Mouse (Mus musculus) ES-Bruce4 (cell line): ENCODE measurements around the gene Sec14l1. TPM values are rescaled to one million over a fixed set of nuclear protein-coding genes. Genes with fewer than 3 reads are reported as not detected.

Source experiments
- H3K27ac ChIP-seq: 2 replicates; pipeline ENCODE4 v1.5.1; 2012; ENCODE audit warnings: low read length, inconsistent platforms; ENCODE audit not compliant: insufficient read depth
- H3K27me3 ChIP-seq: 2 replicates; pipeline ENCODE4 v1.6.1; 2012; ENCODE audit warnings: mild to moderate bottlenecking, low read length, inconsistent platforms; ENCODE audit not compliant: control insufficient read depth, poor library complexity, insufficient read depth, severe bottlenecking
- H3K36me3 ChIP-seq: 2 replicates; pipeline ENCODE4 v1.6.1; 2012; ENCODE audit warnings: inconsistent platforms, mild to moderate bottlenecking, low read length, moderate library complexity; ENCODE audit not compliant: control insufficient read depth, poor library complexity, insufficient read depth, severe bottlenecking
- H3K4me1 ChIP-seq: one replicate; pipeline ENCODE4 v1.8.1; 2011; ENCODE audit warnings: low read length; ENCODE audit not compliant: control insufficient read depth, insufficient read depth
- H3K4me3 ChIP-seq: 2 replicates; pipeline ENCODE4 v1.5.1; 2011; ENCODE audit warnings: low read depth, mild to moderate bottlenecking, low read length
- H3K9ac ChIP-seq: 2 replicates; pipeline ENCODE4 v1.6.1; 2012; ENCODE audit warnings: low read depth, mild to moderate bottlenecking, inconsistent platforms; ENCODE audit not compliant: poor library complexity, severe bottlenecking
- H3K9me3 ChIP-seq: replicated peaks from 2 replicates; pipeline ENCODE4 v1.6.1; 2012; ENCODE audit warnings: mild to moderate bottlenecking, low read length, inconsistent platforms; ENCODE audit not compliant: control insufficient read depth, poor library complexity, insufficient read depth, severe bottlenecking
- CTCF ChIP-seq: IDR thresholded peaks from one replicate; pipeline ENCODE4 v1.8.1; 2011; ENCODE audit warnings: low read depth, low read length
- EP300 ChIP-seq: IDR thresholded peaks from 2 replicates; pipeline ENCODE4 v1.6.1; 2011; ENCODE audit warnings: low read depth, low read length; ENCODE audit not compliant: insufficient read depth
- POLR2A ChIP-seq: IDR thresholded peaks from one replicate; pipeline ENCODE4 v1.8.1; 2011; ENCODE audit warnings: low read length; ENCODE audit not compliant: insufficient read depth
- polyA plus RNA-seq: library from polyadenylated mRNA; stranded (reverse); fragments of >200 nt; gene quantifications from 2 replicates; pipeline ENCODE4 v1.2.4, GENCODE M21; 2011; ENCODE audit warnings: low read depth; ENCODE audit not compliant: missing spikeins, insufficient read depth, insufficient read length

The Sec14l1 gene
- polyA plus RNA-seq, 1 experiment = 77.7 TPM

- Histone ChIP-seq H3K27ac (no peak overlapping the region), H3K36me3 (no peaks in the 10 kb centered on the region), H3K9me3 (no peaks in the 10 kb centered on the region), H3K27me3 (no peaks in the 10 kb centered on the region), H3K4me3 (no peak overlapping the region), H3K9ac (0 out of 2 replicates have a peak overlapping the region, but pooled peaks have one; percentile 14), H3K4me1 (peaks cover 5% of the 10 kb centered on the region)
- TF ChIP-seq EP300 (0 out of 2 replicates have a peak, but pooled peaks have one; percentile 12), POLR2A (no peak), CTCF (peak; percentile 97)
These were observed 42.8 kb upstream of the Sec14l1 start for GRCm38 (mm10) chr11:117072128-117072527.

GRCm38 (mm10) chr11:117073426-117073825, 41.5 kb upstream of the Sec14l1 start:
- H3K4me3 ChIP-seq = no peak overlapping the region
- no peak overlapping the region for H3K27ac ChIP-seq
- no peaks in the 10 kb centered on the region for H3K9me3 ChIP-seq
- H3K27me3 ChIP-seq = no peaks in the 10 kb centered on the region
- H3K36me3 ChIP-seq = peaks cover 10% of the 10 kb centered on the region
- no peak overlapping the region for H3K9ac ChIP-seq
- H3K4me1 ChIP-seq = peaks cover 5% of the 10 kb centered on the region
- TF ChIP-seq CTCF = peak; percentile 59
- TF ChIP-seq POLR2A = no peak
- TF ChIP-seq EP300 = no peak

- peak overlapping the region; percentile 95 for H3K9ac ChIP-seq
These were observed 38.3 kb upstream of the Sec14l1 start for GRCm38 (mm10) chr11:117076576-117077196.

GRCm38 (mm10) chr11:117077227-117077626, 37.7 kb upstream of the Sec14l1 start:
- Histone ChIP-seq H3K36me3 (peaks cover 30% of the 10 kb centered on the region), H3K27ac (peak overlapping the region; percentile 92), H3K4me1 (peaks cover 3% of the 10 kb centered on the region), H3K9me3 (no peaks in the 10 kb centered on the region), H3K4me3 (peak overlapping the region; percentile 96), H3K27me3 (no peaks in the 10 kb centered on the region), H3K9ac (peak overlapping the region; percentile 95)
- no peak for TF ChIP-seq CTCF
- TF ChIP-seq POLR2A = no peak
- TF ChIP-seq EP300 = no peak

More at GRCm38 (mm10) chr11:117076576-117077196, 38.3 kb upstream of the Sec14l1 start:
- peak overlapping the region; percentile 96 for H3K4me3 ChIP-seq
- no peaks in the 10 kb centered on the region for H3K27me3 ChIP-seq
- H3K4me1 ChIP-seq = peaks cover 3% of the 10 kb centered on the region
- no peaks in the 10 kb centered on the region for H3K9me3 ChIP-seq
- peaks cover 30% of the 10 kb centered on the region for H3K36me3 ChIP-seq
- peak overlapping the region; percentile 51 for H3K27ac ChIP-seq
- TF ChIP-seq CTCF (no peak), POLR2A (peak; percentile 79), EP300 (peak; percentile 57; the same call in 1 of the 2 replicates)

- no peaks in the 10 kb centered on the region for H3K27me3 ChIP-seq
- peak overlapping the region; percentile 92 for H3K27ac ChIP-seq
- H3K4me1 ChIP-seq = peaks cover 3% of the 10 kb centered on the region
- TF ChIP-seq CTCF (no peak), POLR2A (no peak), EP300 (no peak)
- H3K9me3 ChIP-seq = no peaks in the 10 kb centered on the region
- H3K36me3 ChIP-seq = peaks cover 30% of the 10 kb centered on the region
- peak overlapping the region; percentile 96 for H3K4me3 ChIP-seq
- H3K9ac ChIP-seq = peak overlapping the region; percentile 95
These were observed 37.1 kb upstream of the Sec14l1 start for GRCm38 (mm10) chr11:117077902-117078301.

- peaks cover 30% of the 10 kb centered on the region for H3K36me3 ChIP-seq
- TF ChIP-seq POLR2A (no peak), EP300 (no peak), CTCF (no peak)
- no peaks in the 10 kb centered on the region for H3K27me3 ChIP-seq
- peaks cover 3% of the 10 kb centered on the region for H3K4me1 ChIP-seq
- peak overlapping the region; percentile 95 for H3K9ac ChIP-seq
- H3K4me3 ChIP-seq = peak overlapping the region; percentile 23
- H3K9me3 ChIP-seq = no peaks in the 10 kb centered on the region
- H3K27ac ChIP-seq = peak overlapping the region; percentile 92
These were observed 36.2 kb upstream of the Sec14l1 start for GRCm38 (mm10) chr11:117078637-117079240.
